Mouse (Mus musculus): Measurements from ENCODE around the gene Erg28.

GRCm38 (mm10) chr12:85771356-85771755, 53.0 kb downstream of the Erg28 start:
- no peak for TF ChIP-seq CTCF (IDR thresholded peaks at IDR 0.05; ENCODE audit: borderline replicate concordance, extremely low read depth, insufficient read depth, insufficient read length)
- no peak for TF ChIP-seq POLR2A (IDR thresholded peaks at IDR 0.05; ENCODE audit: borderline replicate concordance, extremely low read depth, insufficient read depth, insufficient read length, poor library complexity, severe bottlenecking)
